Mouse (Mus musculus) stomach, postnatal 0 days (tissue): ENCODE measurements around the gene St7.

ENCODE experiments used
- CTCF ChIP-seq: IDR thresholded peaks from 2 replicates; pipeline ENCODE4 v1.5.1; 2016; ENCODE audit warnings: antibody characterized with exemption, low read depth, mild to moderate bottlenecking, moderate library complexity
- EP300 ChIP-seq: optimal IDR thresholded peaks from 2 replicates; pipeline ENCODE3; 2016; ENCODE audit warnings: antibody characterized with exemption

DNA sequence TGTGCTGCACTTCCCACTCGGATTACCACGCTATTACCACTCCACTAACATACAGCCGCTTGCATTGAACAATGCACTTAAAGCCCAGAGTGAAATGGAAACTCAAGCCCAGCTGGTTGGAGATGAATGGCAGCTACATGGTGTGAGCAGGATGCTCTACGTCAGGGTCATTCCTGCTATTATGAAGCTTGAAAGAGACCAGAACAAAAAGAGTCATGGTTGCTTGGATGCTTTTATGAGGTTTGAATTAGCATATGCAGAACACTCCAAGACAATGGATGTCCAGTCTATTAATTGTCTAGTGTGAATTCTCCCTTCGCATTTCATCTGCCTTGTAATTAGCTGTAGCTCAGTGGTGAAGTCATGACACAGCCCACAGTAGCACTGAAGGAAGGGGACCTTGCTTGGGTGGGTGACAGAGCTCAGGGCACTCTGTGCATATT is 104.6 kb downstream of the St7 start:
- TF ChIP-seq CTCF (no peak), EP300 (no peak)
